Mouse (Mus musculus) 416B (cell line): ENCODE measurements around the gene Gnb3.

Experiments used
- DNase-seq: peaks from one replicate; pipeline ENCODE4 v3.0.0; 2011; ENCODE audit warnings: low read depth

Gnb3 gene

DNA sequence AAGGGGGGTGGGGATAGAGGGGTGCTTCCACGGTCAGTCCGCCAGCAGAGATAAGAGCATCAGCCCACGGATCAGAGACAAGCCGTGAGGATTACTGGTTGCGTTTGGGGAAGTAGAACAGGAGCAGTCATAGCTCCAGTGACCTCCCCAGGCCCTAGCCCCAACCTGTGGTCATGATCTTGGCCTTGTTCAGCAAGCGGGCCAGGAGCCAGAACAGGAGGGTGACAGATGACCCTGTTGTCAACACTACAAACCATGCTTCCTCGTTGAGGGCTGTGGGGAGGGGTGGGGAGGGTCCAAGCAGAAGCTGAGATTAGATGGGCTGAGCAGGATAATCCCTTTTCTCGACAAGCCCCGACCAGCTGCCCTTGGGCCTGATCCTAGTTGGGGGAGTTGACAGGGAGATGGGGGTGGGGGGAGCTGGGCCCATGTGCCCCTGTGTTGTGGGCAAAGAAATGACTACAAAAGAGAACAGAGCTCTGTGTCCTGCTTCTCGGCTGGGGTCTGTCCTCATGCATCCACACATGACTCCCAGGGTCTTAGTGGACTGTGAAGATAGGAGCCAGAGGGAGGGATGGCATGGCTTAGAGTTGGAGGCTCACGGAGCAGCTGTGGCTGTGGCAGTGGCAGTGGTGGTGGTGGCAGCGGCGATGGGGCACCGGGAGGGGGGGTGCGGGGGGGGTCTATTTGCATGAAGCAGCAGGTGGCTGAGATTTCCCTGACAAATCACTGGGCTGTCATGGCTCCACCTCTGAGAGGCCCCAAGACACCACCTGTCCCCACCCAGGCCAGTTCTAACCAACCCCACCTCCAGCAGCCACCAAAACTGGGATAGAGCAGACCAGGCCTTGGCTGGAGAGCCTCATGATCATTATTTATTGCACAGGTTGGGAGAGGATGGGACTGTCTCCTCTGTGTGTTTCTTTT, at the start of gene Gnb3:
Gene Gnb3, minus strand, starts transcription at position 35 of the 927 bp plus-strand sequence.
- peak; percentile 57 for DNase-seq

- no peak for DNase-seq
Observed at GRCm38 (mm10) chr6:124888555-124889125, 48.6 kb upstream of the Gnb3 start.

GRCm38 (mm10) chr6:124887986-124888385, 47.9 kb upstream of the Gnb3 start, which contains the start of gene Cd4:
TSS of gene Cd4 (minus strand) at chr6:124888221.
- DNase-seq: no peak

DNA sequence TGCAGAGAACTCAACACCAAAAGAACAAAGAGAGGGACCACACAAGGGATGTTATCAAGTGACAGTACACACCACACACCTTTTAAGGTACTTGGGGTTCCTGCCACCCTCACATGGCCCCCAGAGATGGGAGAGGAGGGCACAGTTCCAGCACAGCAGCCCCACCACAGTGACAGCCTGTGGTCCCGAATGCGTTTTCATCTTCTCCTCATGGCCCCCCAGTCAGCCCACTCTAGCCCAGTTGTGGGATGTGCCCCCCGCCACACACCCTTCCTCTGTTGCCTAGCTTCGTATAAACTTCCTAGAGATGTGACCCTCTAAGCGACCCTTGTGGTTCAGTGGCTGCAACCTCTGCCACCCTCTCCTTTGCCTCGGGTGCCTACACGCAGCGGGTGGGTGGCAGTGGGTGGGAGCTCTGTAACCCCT, 45.9 kb upstream of the Gnb3 start:
- DNase-seq: no peak

- no peak for DNase-seq
Observed at GRCm38 (mm10) chr6:124884714-124885500, 44.8 kb upstream of the Gnb3 start.

GRCm38 (mm10) chr6:124883351-124883750, 43.3 kb upstream of the Gnb3 start:
- no peak for DNase-seq

GRCm38 (mm10) chr6:124881821-124882220, 41.7 kb upstream of the Gnb3 start:
- no peak for DNase-seq

- DNase-seq: no peak
Observed at GRCm38 (mm10) chr6:124879390-124879789, 39.3 kb upstream of the Gnb3 start.

DNA sequence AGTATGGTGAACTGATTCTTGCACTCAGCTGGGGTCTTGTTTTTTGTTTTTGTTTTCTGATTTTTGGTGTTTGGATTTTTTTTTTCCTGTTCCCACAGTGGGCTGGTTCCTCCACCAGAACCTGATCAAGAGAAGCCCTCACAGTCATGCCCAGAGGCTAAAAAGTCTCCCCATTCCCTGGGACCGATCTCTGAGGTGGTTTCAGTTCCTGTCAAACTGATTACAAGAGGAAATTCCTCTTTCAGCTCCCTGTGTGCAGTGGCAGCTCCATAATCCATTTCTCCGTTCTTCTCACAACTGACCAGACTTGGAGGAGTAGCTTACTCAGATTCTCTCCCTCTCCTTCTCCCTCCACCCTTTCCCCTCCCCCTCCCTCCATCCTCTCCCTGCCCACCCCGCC, 34.3 kb upstream of the Gnb3 start:
- DNase-seq: no peak

- DNase-seq: no peak
Observed at GRCm38 (mm10) chr6:124866560-124866959, 26.5 kb upstream of the Gnb3 start.

DNA sequence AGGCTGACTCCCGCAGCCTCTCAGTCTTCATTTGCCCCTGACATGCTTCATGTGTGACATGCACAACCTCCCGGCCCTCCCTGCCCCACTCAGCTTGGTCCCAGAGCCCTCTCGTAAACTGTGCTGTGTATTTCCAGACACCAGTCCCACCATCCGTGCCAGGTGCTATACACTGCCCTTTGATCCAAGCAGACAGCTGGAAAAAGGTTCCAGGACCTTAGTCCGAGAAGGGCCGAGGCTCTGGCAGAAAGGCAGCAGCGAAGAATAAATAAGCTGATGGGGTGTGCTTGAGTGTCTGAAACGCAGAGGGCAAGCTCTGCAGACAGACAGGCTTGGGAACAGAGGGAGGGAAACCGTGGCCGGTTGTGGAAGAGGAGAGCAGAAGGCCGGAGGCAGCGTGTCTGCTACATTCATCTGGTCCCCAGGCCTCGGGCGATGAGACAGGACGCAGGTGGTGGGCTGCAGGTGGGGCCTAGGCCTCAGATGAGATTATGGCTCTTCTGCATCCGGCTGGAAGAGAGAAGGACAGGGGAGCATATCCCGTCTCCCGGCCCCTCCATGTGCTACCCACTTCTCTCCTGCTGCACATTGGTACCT, 25.8 kb upstream of the Gnb3 start:
- no peak for DNase-seq

GRCm38 (mm10) chr6:124863658-124864298, 23.7 kb upstream of the Gnb3 start, which contains the start of gene Gpr162:
TSS of gene Gpr162 (minus strand) at chr6:124863983.
- peak; percentile 26 for DNase-seq

GRCm38 (mm10) chr6:124863125-124863657, 23.1 kb upstream of the Gnb3 start:
- no peak for DNase-seq

- DNase-seq: no peak
Observed at GRCm38 (mm10) chr6:124862406-124863124, 22.5 kb upstream of the Gnb3 start.

GRCm38 (mm10) chr6:124861802-124862201, 21.7 kb upstream of the Gnb3 start:
- no peak for DNase-seq

DNA sequence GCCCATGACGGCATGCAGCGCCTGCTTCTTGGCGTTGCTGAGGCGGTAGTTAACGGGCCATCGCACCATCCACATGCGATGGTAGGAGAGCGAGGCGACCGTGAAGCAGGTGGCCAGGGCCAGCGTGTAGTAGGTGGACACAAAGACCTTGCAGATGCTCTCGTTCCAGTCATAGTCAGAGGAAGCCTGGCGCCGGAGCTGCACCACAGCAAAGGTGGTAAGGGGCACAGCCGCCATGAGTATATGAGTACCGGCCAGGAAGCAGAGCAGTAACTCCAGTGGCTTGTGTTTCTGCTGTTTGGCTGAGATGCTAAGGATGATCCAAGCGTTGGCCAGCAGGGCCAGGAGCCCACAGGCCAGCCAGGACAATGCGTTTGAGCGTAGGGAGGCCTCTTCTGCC, 21.2 kb upstream of the Gnb3 start:
- no peak for DNase-seq

DNA sequence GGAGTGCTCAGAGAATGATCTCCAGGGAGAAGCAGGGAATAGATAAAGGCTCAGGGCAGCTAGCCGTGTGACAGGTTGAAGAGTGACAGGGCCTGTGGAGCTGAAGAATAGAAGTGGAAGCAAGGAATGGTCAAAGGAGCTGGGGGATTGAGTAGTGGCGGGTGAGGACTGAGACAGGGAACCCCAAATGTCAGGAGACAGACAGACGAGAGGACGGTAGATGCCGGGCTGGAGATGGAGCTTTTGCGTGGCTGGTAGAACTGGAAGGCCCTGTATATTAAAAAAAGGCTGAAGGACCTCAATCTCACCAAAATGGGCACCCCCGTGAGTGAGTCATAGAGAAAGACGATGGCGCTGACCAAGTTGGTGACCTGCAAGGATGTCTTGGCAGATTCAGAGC, 20.4 kb upstream of the Gnb3 start:
- no peak for DNase-seq

GRCm38 (mm10) chr6:124859725-124860124, 19.6 kb upstream of the Gnb3 start:
- peak; percentile 79 for DNase-seq

DNA sequence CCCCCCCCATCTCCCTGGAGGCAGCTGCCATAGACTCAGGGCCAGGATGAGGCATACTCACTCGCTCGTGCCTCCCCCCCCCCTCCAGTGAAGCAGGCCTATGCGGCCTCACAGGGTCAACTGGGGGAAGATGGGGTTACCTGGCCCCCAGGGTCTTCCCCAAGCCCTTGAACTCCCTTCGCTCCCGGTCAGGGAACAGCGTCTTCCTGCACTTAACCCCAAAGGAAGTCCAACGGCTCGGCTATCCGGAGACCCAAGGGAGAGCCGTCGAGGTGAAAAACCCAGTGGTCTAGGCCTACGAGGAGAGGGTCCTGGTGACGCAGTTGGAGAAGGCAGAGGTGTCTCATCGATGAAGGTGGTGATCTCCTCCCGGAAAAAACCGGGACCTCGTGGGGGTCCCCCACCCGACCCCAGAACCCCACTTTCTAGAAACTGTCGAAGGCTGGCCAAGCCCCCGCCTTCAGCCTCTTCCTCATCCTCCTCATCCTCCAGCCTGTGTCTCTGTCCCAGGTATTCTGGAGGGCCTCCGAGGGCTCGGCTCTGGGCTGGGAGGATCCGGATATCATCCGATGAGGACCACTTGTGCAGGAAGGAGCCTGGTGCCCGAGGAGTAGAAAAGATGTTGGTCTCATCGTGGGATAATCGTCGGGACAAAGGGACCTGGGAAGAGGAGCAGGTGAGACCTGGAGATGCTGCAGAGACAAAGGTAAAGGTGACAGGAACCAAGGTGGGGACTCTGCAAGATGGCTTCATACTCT, 18.7 kb upstream of the Gnb3 start:
- no peak for DNase-seq
